Mouse (Mus musculus) stomach, postnatal 0 days (tissue): ENCODE results near the gene Selenom. TPM values are rescaled to one million over a fixed set of nuclear protein-coding genes. Genes with fewer than 3 reads are reported as not detected.

ENCODE experiments used
- ATAC-seq: fragments of 200-750 bp; cut with Nextera tagmentation; 2 replicates; pipeline ENCODE4 v1.8.0; 2017; ENCODE audit not compliant: low FRiP score, low TSS enrichment
- DNase-seq: peaks from one replicate; pipeline ENCODE4 v3.0.0-alpha.2; 2016; ENCODE audit warnings: low spot score
- H3K27ac ChIP-seq: fragments of 300-500 bp; sonication (generic); replicated peaks from 2 replicates; pipeline ENCODE4 v1.5.1; 2014; ENCODE audit warnings: mild to moderate bottlenecking, control low read depth
- H3K27me3 ChIP-seq: fragments of 300-500 bp; sonication (generic); 2 replicates; pipeline ENCODE4 v1.6.1; 2014; ENCODE audit warnings: low read length; ENCODE audit not compliant: control insufficient read depth, insufficient read depth
- H3K36me3 ChIP-seq: fragments of 300-500 bp; sonication (generic); 2 replicates; pipeline ENCODE4 v1.6.1; 2014; ENCODE audit warnings: low read length, mixed read lengths; ENCODE audit not compliant: control insufficient read depth, insufficient read depth
- H3K4me1 ChIP-seq: fragments of 300-500 bp; sonication (generic); replicated peaks from 2 replicates; pipeline ENCODE4 v1.6.1; 2014; ENCODE audit warnings: antibody characterized with exemption; ENCODE audit not compliant: control insufficient read depth, insufficient read depth
- H3K4me2 ChIP-seq: fragments of 300-500 bp; sonication (generic); replicated peaks from 2 replicates; pipeline ENCODE4 v1.6.1; 2014; ENCODE audit warnings: low read depth, mild to moderate bottlenecking, control low read depth, moderate library complexity
- H3K4me3 ChIP-seq: fragments of 300-500 bp; sonication (generic); 2 replicates; pipeline ENCODE4 v1.5.1; 2014; ENCODE audit warnings: low read depth, low read length, control low read depth
- H3K9ac ChIP-seq: fragments of 300-500 bp; sonication (generic); 2 replicates; pipeline ENCODE4 v1.6.1; 2014; ENCODE audit warnings: mild to moderate bottlenecking, low read length, control low read depth, mixed read lengths
- H3K9me3 ChIP-seq: fragments of 300-500 bp; sonication (generic); 2 replicates; pipeline ENCODE4 v1.6.1; 2016; ENCODE audit warnings: low read length; ENCODE audit not compliant: control insufficient read depth
- CTCF ChIP-seq: IDR thresholded peaks from 2 replicates; pipeline ENCODE4 v1.5.1; 2016; ENCODE audit warnings: antibody characterized with exemption, low read depth, mild to moderate bottlenecking, moderate library complexity
- EP300 ChIP-seq: optimal IDR thresholded peaks from 2 replicates; pipeline ENCODE3; 2016; ENCODE audit warnings: antibody characterized with exemption
- WGBS: fragments of 180-500 bp; shearing (Covaris S2); extraction: QIAGEN DNeasy Blood & Tissue Kit; methylation state at CpG from one replicate; pipeline ENCODE4 v1.1.7; 2014; 5-methylcytosine and 5-hydroxymethylcytosine counted together
- polyA plus RNA-seq: library from polyadenylated mRNA; unstranded; fragments of >200 nt; fragmentation: Nextera tagmentation; extraction: Ambion mirVana; gene quantifications from 2 replicates; pipeline ENCODE4 v1.2.1, GENCODE M21; 2015

Gene Selenom
- polyA plus RNA-seq, 1 experiment from 2014 or later = 191 TPM

- H3K4me2 ChIP-seq = peak overlapping the region; percentile 83
- peaks cover 7% of the 10 kb centered on the region for H3K36me3 ChIP-seq
- peak overlapping the region; percentile 82 for H3K27ac ChIP-seq
- DNase-seq (peak; percentile 92), ATAC-seq (peak; percentile 89)
- no peaks in the 10 kb centered on the region for H3K9me3 ChIP-seq
- TF ChIP-seq CTCF (peak; percentile 39; the same call in 1 of the 2 replicates), EP300 (no peak)
- peaks cover 9% of the 10 kb centered on the region for H3K4me1 ChIP-seq
- peak overlapping the region; percentile 74 for H3K9ac ChIP-seq
- no peaks in the 10 kb centered on the region for H3K27me3 ChIP-seq
- peak overlapping the region; percentile 73 for H3K4me3 ChIP-seq
- WGBS = 3% methylated on average over 33 of the region's 33 CpGs
Observed at GRCm38 (mm10) chr11:3539111-3539825, 24.8 kb downstream of the Selenom start.

GRCm38 (mm10) chr11:3539826-3540196 is 25.3 kb downstream of the Selenom start:
- Histone ChIP-seq H3K4me3 (peak overlapping the region; percentile 73), H3K27me3 (no peaks in the 10 kb centered on the region), H3K9me3 (no peaks in the 10 kb centered on the region), H3K9ac (no peak overlapping the region), H3K4me1 (peaks cover 8% of the 10 kb centered on the region), H3K4me2 (peak overlapping the region; percentile 83), H3K36me3 (peaks cover 5% of the 10 kb centered on the region; the same call in 1 of the 2 replicates), H3K27ac (no peak overlapping the region; the same call in 1 of the 2 replicates)
- no peak for DNase-seq
- ATAC-seq = no peak
- TF ChIP-seq EP300 = no peak
- TF ChIP-seq CTCF = peak; percentile 46
- 65% methylated on average over 4 of the region's 4 CpGs for WGBS

GRCm38 (mm10) chr11:3540451-3541085 is 26.1 kb downstream of the Selenom start, which contains the start of gene Smtn:
TSS of gene Smtn (minus strand) at chr11:3540612.
- ATAC-seq (no peak), DNase-seq (no peak)
- peak within 1 kb of the TSS; percentile 59; the same call in 1 of the 2 replicates for H3K9ac ChIP-seq
- H3K27me3 ChIP-seq = no peaks in the 10 kb centered on the region
- WGBS = 95% methylated on average over 23 of the region's 23 CpGs
- no peaks in the 10 kb centered on the region for H3K9me3 ChIP-seq
- peak within 1 kb of the TSS; percentile 73 for H3K4me3 ChIP-seq
- peaks cover 6% of the 10 kb centered on the region; the same call in 1 of the 2 replicates for H3K4me1 ChIP-seq
- peak within 1 kb of the TSS; percentile 58; the same call in 1 of the 2 replicates for H3K27ac ChIP-seq
- TF ChIP-seq CTCF (no peak), EP300 (no peak)
- peaks cover 5% of the 10 kb centered on the region; the same call in 1 of the 2 replicates for H3K36me3 ChIP-seq
- H3K4me2 ChIP-seq = peak within 1 kb of the TSS; percentile 83

GRCm38 (mm10) chr11:3541932-3542331 is 27.4 kb downstream of the Selenom start:
- H3K27ac ChIP-seq = peak overlapping the region; percentile 78; the same call in 1 of the 2 replicates
- H3K9ac ChIP-seq = no peak overlapping the region
- DNase-seq (no peak), ATAC-seq (no peak)
- WGBS = 70% methylated on average over 3 of the region's 3 CpGs
- H3K4me2 ChIP-seq = no peak overlapping the region
- H3K36me3 ChIP-seq = peaks cover 2% of the 10 kb centered on the region; the same call in 1 of the 2 replicates
- TF ChIP-seq CTCF (no peak), EP300 (no peak)
- H3K4me1 ChIP-seq = peaks cover 9% of the 10 kb centered on the region; the same call in 1 of the 2 replicates
- H3K27me3 ChIP-seq = no peaks in the 10 kb centered on the region
- H3K4me3 ChIP-seq = no peak overlapping the region
- no peaks in the 10 kb centered on the region for H3K9me3 ChIP-seq

GRCm38 (mm10) chr11:3543001-3543400 is 28.5 kb downstream of the Selenom start:
- Histone ChIP-seq H3K36me3 (no peaks in the 10 kb centered on the region), H3K27ac (peak overlapping the region; percentile 78), H3K27me3 (no peaks in the 10 kb centered on the region), H3K4me1 (peaks cover 6% of the 10 kb centered on the region; the same call in 1 of the 2 replicates), H3K4me3 (no peak overlapping the region), H3K4me2 (no peak overlapping the region), H3K9ac (no peak overlapping the region; the same call in 1 of the 2 replicates), H3K9me3 (no peaks in the 10 kb centered on the region)
- TF ChIP-seq EP300 (no peak), CTCF (no peak)
- 12% methylated on average over 5 of the region's 5 CpGs for WGBS
- ATAC-seq (peak; percentile 39; the same call in 1 of the 2 replicates), DNase-seq (peak; percentile 67)
